Mouse (Mus musculus): ENCODE measurements at regions not wholly inside any gene's neighbourhood (a gene's known extent, or its start where the extent isn't known, plus 50 kb on each side); places are given as distances from the start of the nearest gene placed in this dataset.

- no peak for TF ChIP-seq CTCF (conservative IDR thresholded peaks at IDR 0.05; ENCODE audit: low read length)
- TF ChIP-seq POU5F1 (IDR thresholded peaks at IDR 0.05; ENCODE audit: borderline replicate concordance, low read length): no peak
These were observed 60.9 kb upstream of the Slc45a1 start for GRCm38 (mm10) chr4:150712856-150713255.

Data from E14TG2a.4 (cell line).